In genomic region chr13:39702621-39703020, GRCm38 (mm10) we compare ENCODE assay signal across 16 mouse cellular contexts.
"Had no signal": no experiment of that assay in that cellular context is flagged by ENCODE, and none has a peak within 500 bp of the region (broad histone marks: within the 10 kb centered on the region; RNA-seq: fewer than 3 reads in every experiment).

No protein-coding gene starts in this region.

- H3K4me3 ChIP-seq: neural tube, embryonic 13.5 days; neural tube, embryonic 15.5 days; stomach, embryonic 15.5 days had no signal

- H3K36me3 ChIP-seq: neural tube, embryonic 13.5 days; neural tube, embryonic 15.5 days; stomach, embryonic 15.5 days had no signal

- H3K27ac ChIP-seq: neural tube, embryonic 13.5 days; neural tube, embryonic 15.5 days; stomach, embryonic 15.5 days; stomach, postnatal 0 days had no signal

- H3K9me3 ChIP-seq: neural tube, embryonic 13.5 days; neural tube, embryonic 15.5 days; stomach, embryonic 15.5 days had no signal

- DNase-seq: retina, postnatal 1 day; right cerebral cortex, adult 18-20 months; right cerebral cortex, postnatal 14 days; right cerebral cortex, postnatal 25 days; right cerebral cortex, postnatal 4 days; spleen, adult 18-20 months; thymus, adult 18-20 months; thymus, adult 2 months; thymus, postnatal 14 days; thymus, postnatal 25 days; thymus, postnatal 36 days; thymus, postnatal 4 days had no signal

- H3K9ac ChIP-seq: neural tube, embryonic 13.5 days; neural tube, embryonic 15.5 days; stomach, embryonic 15.5 days had no signal

- H3K4me2 ChIP-seq: neural tube, embryonic 13.5 days; neural tube, embryonic 15.5 days; stomach, embryonic 15.5 days had no signal

- H3K27me3 ChIP-seq: neural tube, embryonic 13.5 days; neural tube, embryonic 15.5 days; stomach, embryonic 15.5 days had no signal

- H3K4me1 ChIP-seq: neural tube, embryonic 13.5 days; neural tube, embryonic 15.5 days; stomach, embryonic 15.5 days had no signal
